In genomic region chr9:83259511-83259910, GRCm38 (mm10) we compare ENCODE assay signal across 33 mouse cellular contexts.
"Had no signal": no experiment of that assay in that cellular context is flagged by ENCODE, and none has a peak within 500 bp of the region (broad histone marks: within the 10 kb centered on the region; RNA-seq: fewer than 3 reads in every experiment).

No protein-coding gene starts in this region.

- DNase-seq: heart, postnatal 10 days; heart, postnatal 14 days; heart, postnatal 36 days; heart, postnatal 4 days; kidney, adult 11 months; kidney, adult 18-20 months; kidney, adult 2 months; kidney, adult 8-10 months; kidney, adult 9 months; kidney, postnatal 10 days; kidney, postnatal 14 days; kidney, postnatal 25 days; kidney, postnatal 36 days; kidney, postnatal 4 days had no signal

- H3K9me3 ChIP-seq: heart, embryonic 10.5 days; heart, embryonic 12.5 days; heart, embryonic 13.5 days; heart, embryonic 15.5 days; hindbrain, embryonic 10.5 days; hindbrain, embryonic 12.5 days; hindbrain, embryonic 13.5 days; hindbrain, embryonic 15.5 days; intestine, embryonic 15.5 days; kidney, embryonic 15.5 days had no signal

- H3K36me3 ChIP-seq: heart, embryonic 10.5 days; heart, embryonic 12.5 days; heart, embryonic 13.5 days; heart, embryonic 15.5 days; hindbrain, embryonic 10.5 days; hindbrain, embryonic 12.5 days; hindbrain, embryonic 13.5 days; hindbrain, embryonic 15.5 days; intestine, embryonic 15.5 days; kidney, embryonic 15.5 days had no signal

- H3K9ac ChIP-seq: heart, embryonic 12.5 days; heart, embryonic 13.5 days; heart, embryonic 15.5 days; hindbrain, embryonic 12.5 days; hindbrain, embryonic 13.5 days; hindbrain, embryonic 14.5 days; hindbrain, embryonic 15.5 days; intestine, embryonic 15.5 days; kidney, embryonic 15.5 days had no signal

- H3K27me3 ChIP-seq: heart, embryonic 12.5 days; heart, embryonic 13.5 days; heart, embryonic 15.5 days; hindbrain, embryonic 12.5 days; hindbrain, embryonic 13.5 days; hindbrain, embryonic 15.5 days; intestine, embryonic 15.5 days; kidney, embryonic 15.5 days had no signal

- H3K27ac ChIP-seq: heart, embryonic 10.5 days; heart, embryonic 13.5 days; heart, embryonic 15.5 days; hindbrain, embryonic 10.5 days; hindbrain, embryonic 12.5 days; hindbrain, embryonic 13.5 days; hindbrain, embryonic 14.5 days; hindbrain, embryonic 15.5 days; hindbrain, postnatal 0 days; intestine, embryonic 15.5 days; kidney, embryonic 15.5 days; kidney, postnatal 0 days; left cerebral cortex, adult 2 months had no signal

- H3K4me3 ChIP-seq: heart, embryonic 10.5 days; heart, embryonic 12.5 days; heart, embryonic 13.5 days; heart, embryonic 15.5 days; hindbrain, embryonic 10.5 days; hindbrain, embryonic 12.5 days; hindbrain, embryonic 13.5 days; hindbrain, embryonic 15.5 days; intestine, embryonic 15.5 days; kidney, embryonic 15.5 days; left cerebral cortex, adult 2 months had no signal

- ATAC-seq: hindbrain, embryonic 16.5 days; hindbrain, postnatal 0 days; inflammation-experienced regulatory T-cells, adult 6 months; intestine, embryonic 15.5 days; intestine, embryonic 16.5 days; intestine, postnatal 0 days had no signal

- H3K4me1 ChIP-seq: heart, embryonic 10.5 days; hindbrain, embryonic 10.5 days; hindbrain, embryonic 12.5 days; hindbrain, embryonic 13.5 days; hindbrain, embryonic 15.5 days; intestine, embryonic 15.5 days; kidney, embryonic 15.5 days had no signal

- H3K4me2 ChIP-seq: heart, embryonic 11.5 days; heart, embryonic 12.5 days; heart, embryonic 13.5 days; heart, embryonic 15.5 days; hindbrain, embryonic 12.5 days; hindbrain, embryonic 13.5 days; hindbrain, embryonic 14.5 days; hindbrain, embryonic 15.5 days; intestine, embryonic 15.5 days; kidney, embryonic 15.5 days had no signal
